Mouse (Mus musculus) stomach, postnatal 0 days (tissue): ENCODE measurements at regions not wholly inside any gene's neighbourhood (a gene's known extent, or its start where the extent isn't known, plus 50 kb on each side); places are given as distances from the start of the nearest gene placed in this dataset.

ENCODE experiments used
- CTCF ChIP-seq: IDR thresholded peaks from 2 replicates; pipeline ENCODE4 v1.5.1; 2016; ENCODE audit warnings: antibody characterized with exemption, low read depth, mild to moderate bottlenecking, moderate library complexity
- EP300 ChIP-seq: optimal IDR thresholded peaks from 2 replicates; pipeline ENCODE3; 2016; ENCODE audit warnings: antibody characterized with exemption

GRCm38 (mm10) chr16:29733847-29734246 is 154.7 kb downstream of the Opa1 start:
- TF ChIP-seq CTCF (no peak), EP300 (no peak)
